Mouse (Mus musculus) CH12.LX (cell line): ENCODE measurements around the gene Clmn.

Source experiments
- CTCF ChIP-seq, 2 experiments: IDR thresholded peaks in 1 of 2; conservative IDR thresholded peaks in 1 of 2; 2 replicates each; pipeline ENCODE4 v1.5.1; 2011 to 2012; ENCODE audit warnings: low read depth in 2 of 2, low read length in 2 of 2, improper control_type of control experiment in 1 of 2, inconsistent platforms in 1 of 2, mild to moderate bottlenecking in 1 of 2, moderate library complexity in 1 of 2
- E2F4 ChIP-seq: IDR thresholded peaks from 2 replicates; pipeline ENCODE4 v1.6.1; 2011; ENCODE audit warnings: low read depth, low read length, improper control_type of control experiment; ENCODE audit not compliant: insufficient replicate concordance
- GABPA ChIP-seq: IDR thresholded peaks from 2 replicates; pipeline ENCODE4 v1.6.1; 2012; ENCODE audit warnings: low read depth, low read length, improper control_type of control experiment, inconsistent platforms; ENCODE audit not compliant: insufficient replicate concordance
- HCFC1 ChIP-seq: IDR thresholded peaks from 2 replicates; pipeline ENCODE4 v1.6.1; 2012; ENCODE audit warnings: low read depth, mild to moderate bottlenecking, inconsistent platforms, low read length, improper control_type of control experiment
- JUND ChIP-seq: conservative IDR thresholded peaks from 2 replicates; pipeline ENCODE4 v1.6.1; 2011; ENCODE audit warnings: low read depth, low read length, improper control_type of control experiment
- MXI1 ChIP-seq: IDR thresholded peaks from 2 replicates; pipeline ENCODE4 v1.6.1; 2011; ENCODE audit warnings: mild to moderate bottlenecking, low read depth, low read length, improper control_type of control experiment
- NELFE ChIP-seq: IDR thresholded peaks from 2 replicates; pipeline ENCODE4 v1.6.1; 2011; ENCODE audit warnings: low read depth, low read length, improper control_type of control experiment
- NRF1 ChIP-seq: IDR thresholded peaks from 2 replicates; pipeline ENCODE4 v1.6.1; 2014; ENCODE audit warnings: low read depth, mild to moderate bottlenecking, inconsistent platforms, low read length, improper control_type of control experiment, moderate library complexity
- PAX5 ChIP-seq: IDR thresholded peaks from 2 replicates; pipeline ENCODE4 v1.6.1; 2012; ENCODE audit warnings: low read length, inconsistent platforms, mixed read lengths
- POLR2A ChIP-seq: IDR thresholded peaks from 2 replicates; pipeline ENCODE4 v1.6.1; 2011; ENCODE audit warnings: low read depth, mild to moderate bottlenecking, improper control_type of control experiment, low read length
- TCF12 ChIP-seq: IDR thresholded peaks from 2 replicates; pipeline ENCODE4 v1.6.1; 2014; ENCODE audit warnings: low read depth, mild to moderate bottlenecking, inconsistent platforms, low read length, improper control_type of control experiment
- USF2 ChIP-seq: conservative IDR thresholded peaks from 2 replicates; pipeline ENCODE4 v1.6.1; 2011; ENCODE audit warnings: low read depth, low read length, improper control_type of control experiment
- ZKSCAN1 ChIP-seq: IDR thresholded peaks from 2 replicates; pipeline ENCODE4 v1.6.1; 2012; ENCODE audit warnings: low read depth, inconsistent platforms, low read length, improper control_type of control experiment, borderline replicate concordance
- ZMIZ1 ChIP-seq: IDR thresholded peaks from 2 replicates; pipeline ENCODE4 v1.6.1; 2012; ENCODE audit warnings: low read depth, mild to moderate bottlenecking, inconsistent platforms, low read length, improper control_type of control experiment

DNA sequence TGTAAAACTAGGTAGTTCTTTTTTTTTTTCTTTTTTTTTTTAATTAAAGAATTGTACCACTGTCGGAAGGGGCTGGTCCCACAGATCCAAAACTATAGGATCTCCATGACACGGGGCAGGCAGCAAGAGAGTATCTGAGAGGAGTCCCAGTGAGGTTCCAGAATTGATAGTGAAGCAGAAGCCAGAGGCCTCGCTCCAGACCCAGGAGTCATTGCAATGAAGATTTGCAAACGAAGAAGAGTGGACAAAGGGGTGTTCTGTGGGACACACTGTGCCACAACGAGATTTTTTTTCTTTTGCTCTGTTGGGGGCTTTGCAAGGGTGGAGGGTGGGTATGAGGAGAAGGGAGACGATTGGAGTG, 40.0 kb downstream of the Clmn start:
- TF ChIP-seq GABPA (no peak), ZKSCAN1 (no peak), CTCF (conservative IDR thresholded peaks at IDR 0.05 in 1 of 2, IDR thresholded peaks at IDR 0.05 in 1 of 2; ENCODE audit: low read depth in 2 of 2, low read length in 2 of 2) (no peak), TCF12 (no peak), E2F4 (no peak), MXI1 (no peak), USF2 (no peak), HCFC1 (no peak), JUND (no peak), POLR2A (no peak), ZMIZ1 (no peak), NELFE (no peak), PAX5 (no peak), NRF1 (no peak)
